Mouse (Mus musculus) right cerebral cortex, adult 18-20 months (tissue): ENCODE measurements at regions not wholly inside any gene's neighbourhood (a gene's known extent, or its start where the extent isn't known, plus 50 kb on each side); places are given as distances from the start of the nearest gene placed in this dataset.

Source experiments
- DNase-seq: peaks from one replicate; pipeline ENCODE4 v3.0.0; 2022; ENCODE audit warnings: mixed read lengths

DNA sequence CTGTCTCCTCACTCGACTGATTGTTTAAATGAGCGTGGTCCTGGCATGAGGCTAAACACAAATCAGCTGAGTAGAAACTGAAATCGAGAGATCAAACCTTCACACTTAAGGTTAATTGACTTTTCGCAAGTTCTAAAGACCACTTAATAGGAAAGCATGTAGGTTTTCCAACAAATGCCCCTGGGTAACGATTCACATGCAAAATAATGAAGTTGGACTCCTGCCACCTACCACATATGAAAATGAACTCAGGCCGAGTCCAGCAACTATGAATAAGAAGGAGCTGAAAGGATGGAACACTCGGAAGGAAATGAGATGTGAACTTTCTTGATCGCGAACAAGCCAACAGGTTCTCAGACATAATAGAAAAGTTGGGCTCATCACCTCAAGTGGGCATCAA lies 812.0 kb downstream of the Tmem132b start:
- DNase-seq: no peak

DNA sequence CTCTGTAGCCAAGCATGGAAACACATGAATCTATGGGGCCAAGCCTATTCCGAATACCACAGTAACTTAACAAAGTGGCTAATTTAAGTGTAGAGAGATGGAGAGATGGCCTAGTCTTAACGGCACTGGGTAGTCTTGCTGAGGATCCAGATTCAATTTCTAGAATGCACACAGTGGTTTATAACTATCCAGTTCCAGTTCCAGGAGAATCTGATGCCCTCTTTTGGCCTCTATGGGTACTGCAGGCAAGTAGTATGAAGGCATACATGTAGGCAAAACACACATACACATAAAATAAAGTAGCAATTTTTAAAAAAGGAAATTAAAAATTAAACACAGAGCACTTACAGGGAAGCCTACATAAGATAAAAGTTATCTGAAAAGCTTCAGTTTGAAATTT lies 819.4 kb downstream of the Tmem132b start:
- no peak for DNase-seq

DNA sequence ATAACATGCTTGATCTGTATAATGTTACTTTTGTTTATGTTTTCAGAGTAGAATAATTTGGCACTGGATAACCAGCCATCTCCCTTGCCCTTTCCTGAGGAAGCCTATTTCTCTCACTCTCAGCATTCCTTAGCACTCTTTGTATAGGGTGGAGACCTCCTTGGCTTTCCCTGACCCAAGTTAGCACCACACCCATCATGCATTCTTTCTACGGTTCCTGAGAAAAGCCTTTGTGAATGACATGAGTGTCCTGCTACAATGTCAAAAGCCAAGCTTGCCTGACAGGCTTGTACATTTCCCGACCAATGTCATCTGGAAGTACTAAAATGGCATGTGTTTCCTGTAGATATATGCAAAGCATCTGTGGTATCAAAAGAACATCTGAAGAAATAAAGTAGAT lies 837.9 kb downstream of the Tmem132b start:
- DNase-seq: no peak

DNA sequence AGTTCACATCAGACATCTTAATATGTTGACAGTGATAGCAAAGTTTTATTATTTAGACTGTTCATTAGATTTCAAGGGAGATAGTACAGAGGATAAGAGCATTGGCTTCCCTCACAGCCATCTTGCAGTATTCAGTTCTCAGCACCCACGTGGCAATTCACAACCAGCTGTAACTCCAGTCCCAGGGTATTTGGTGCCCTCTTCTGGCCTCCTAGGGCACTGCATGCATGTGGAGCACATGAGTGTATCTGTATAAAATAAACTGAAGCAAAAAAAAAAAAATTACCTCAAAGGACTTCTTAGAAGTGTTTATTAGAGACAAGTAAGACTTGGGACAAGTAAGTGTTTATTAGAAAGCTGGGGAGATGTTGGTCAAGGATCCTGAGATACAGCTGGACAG lies 849.3 kb upstream of the Tmem132c start:
- no peak for DNase-seq

DNA sequence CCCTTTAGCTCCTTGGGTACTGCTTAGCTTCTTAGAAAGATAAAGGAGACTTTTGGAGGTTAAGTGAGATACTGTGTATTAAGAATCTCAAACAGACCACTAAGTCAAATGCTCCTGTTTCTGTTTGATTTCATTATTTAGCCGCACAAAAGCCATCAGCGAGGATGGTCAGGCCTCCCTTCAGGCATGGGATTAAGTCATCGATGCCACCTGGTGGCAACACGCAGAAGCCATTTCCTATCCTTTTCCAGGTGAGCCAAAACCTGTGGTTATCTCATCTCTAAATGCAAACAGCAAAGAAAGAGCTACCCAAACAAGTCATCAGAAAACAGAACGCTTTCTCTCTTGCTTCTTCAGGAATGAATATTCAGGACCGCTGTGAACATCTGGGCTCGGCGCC lies 846.3 kb upstream of the Tmem132c start:
- peak; percentile 27 for DNase-seq

DNA sequence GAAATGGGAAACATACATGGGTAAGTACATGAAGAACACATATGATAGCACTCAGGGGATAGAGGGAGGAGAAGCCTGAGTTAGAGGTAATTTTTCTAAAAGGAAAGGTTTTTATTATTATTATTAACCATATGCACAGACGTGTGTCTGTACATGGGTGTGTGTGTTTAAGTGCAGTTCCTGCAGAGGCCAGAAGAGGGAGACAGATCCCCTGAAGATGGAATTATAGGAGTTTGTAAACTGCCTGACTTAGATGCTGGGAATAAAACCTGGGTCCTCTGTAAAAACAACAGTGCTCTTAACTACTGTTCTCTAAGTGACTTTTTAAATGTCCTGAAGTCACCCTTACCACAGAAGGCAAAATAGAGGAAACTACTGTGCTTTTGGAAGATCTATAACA lies 809.9 kb upstream of the Tmem132c start:
- no peak for DNase-seq

DNA sequence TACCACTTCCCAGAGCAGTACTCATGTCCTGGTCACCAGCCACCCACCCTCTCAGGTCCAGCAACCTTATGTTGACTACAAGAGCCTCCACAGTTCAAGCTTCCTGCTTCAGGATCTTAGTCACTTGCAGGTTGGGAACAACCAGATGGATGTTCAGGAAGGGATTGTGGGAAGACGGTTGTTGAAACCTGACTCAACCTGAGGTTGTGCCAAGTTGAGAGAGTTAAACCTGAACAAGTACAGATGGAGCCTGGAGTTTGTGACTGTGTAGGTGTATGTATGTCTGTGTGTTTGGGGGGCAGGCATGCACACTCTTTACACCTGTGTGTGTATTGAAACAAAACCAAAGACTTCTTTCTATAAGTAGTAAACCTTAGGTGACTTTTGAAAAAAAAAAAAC lies 802.9 kb upstream of the Tmem132c start:
- peak; percentile 37 for DNase-seq

DNA sequence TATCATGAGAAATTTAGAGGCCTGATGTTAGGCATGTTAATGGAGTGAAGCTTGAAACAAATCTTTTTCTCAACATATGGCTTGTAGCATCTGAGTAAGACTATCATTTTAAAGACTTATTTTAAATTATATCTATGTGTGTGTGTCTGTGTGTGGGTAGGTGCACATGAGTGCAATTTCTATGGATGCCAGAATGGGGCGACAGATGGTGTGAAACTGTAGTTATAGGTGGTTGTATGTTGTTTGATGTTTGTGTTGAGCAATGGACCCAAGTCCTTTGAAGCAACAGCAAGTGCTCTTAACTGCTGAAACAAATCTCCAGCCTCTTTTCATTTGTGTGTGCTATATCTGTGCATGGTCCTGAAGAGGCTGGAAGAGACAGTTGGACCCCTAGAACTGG lies 801.1 kb upstream of the Tmem132c start:
- peak; percentile 29 for DNase-seq

DNA sequence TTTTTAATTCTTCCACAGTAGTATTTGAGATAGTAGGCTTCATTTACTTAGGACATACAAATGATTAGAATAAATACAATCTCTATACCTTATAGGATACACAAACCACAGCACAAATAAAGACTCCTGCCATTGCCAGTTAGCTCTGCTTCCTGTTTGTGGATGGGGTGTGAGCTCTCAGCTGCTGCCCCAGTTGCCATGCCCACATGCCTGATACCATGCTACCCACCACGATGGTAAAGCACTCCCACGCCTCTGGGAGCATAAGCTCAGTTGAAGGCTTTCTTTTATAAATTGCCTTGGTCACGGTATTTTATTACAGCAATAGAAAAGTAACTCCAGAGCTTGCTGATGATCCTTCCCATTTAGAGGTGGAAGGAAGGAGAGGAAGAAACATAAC lies 765.8 kb upstream of the Tmem132c start:
- no peak for DNase-seq

DNA sequence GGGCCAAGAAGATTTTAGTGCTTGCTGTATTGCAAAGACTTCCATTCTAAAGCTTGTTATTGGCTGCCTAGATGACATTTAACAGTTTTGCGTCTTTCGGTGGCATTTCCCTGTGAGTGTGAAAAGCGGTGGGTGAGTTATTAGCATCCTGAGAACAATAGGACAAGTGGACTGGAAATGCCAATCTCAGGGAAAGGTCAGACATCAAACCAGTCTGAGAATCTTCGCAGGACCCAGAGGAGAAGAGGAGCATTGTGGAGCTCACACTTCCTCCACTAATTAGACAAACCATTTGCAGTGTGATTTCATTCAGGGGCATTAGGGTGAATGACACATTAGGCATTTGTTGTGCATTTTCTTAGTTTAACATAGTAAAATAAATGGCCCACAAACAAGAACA lies 719.5 kb upstream of the Tmem132c start:
- DNase-seq: no peak

DNA sequence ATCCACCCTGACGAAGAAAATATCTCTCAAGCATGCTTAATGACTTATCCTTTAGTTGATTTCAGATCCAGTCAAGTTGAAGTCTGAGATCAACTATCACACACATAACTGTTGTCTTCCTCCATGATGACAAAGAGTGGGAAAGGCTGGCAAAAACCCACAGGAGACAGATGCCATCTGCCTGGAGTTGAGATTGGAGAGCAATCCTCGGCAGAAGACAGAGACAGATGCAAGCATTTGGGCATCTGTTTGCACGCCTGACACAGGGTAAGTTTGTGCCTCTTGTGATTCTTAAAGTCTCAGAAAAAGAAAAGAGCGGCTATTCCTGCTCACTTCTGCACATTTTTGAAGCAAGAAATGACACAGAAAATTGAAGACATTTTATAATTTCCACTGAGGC lies 715.7 kb upstream of the Tmem132c start:
- peak; percentile 70 for DNase-seq

DNA sequence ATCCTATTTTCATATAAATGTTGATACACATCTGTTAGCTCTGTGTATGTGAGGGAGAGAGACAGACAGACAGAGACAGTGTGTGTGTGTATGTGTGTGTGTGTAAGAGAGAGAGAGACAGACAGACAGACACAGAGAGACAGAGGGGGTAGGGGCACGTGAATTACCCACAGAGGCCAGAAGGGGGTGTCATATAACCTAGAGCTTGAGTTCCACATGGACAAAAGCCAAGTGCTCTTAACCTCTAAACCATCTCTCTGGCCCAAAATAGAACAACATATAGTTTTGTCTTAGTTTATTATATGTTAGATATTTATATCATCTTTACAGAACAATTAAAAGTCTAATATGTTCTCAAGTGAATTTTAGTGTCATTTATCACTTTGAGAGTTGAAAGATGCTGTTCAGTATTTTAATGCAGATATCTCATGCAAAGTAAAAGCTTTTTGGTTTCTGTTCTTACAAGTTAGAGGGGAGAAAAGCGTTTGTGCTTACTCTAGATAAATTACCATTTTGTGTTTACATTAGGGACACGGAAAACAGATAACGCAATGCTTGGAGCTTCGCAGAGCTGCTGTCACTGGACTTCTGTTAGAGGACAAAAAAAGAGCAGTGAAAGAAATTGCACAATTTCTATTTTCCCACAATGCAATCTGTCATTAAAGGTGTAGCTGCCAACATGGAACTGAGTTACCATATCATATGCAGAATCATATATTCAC lies 710.6 kb upstream of the Tmem132c start:
- no peak for DNase-seq

DNA sequence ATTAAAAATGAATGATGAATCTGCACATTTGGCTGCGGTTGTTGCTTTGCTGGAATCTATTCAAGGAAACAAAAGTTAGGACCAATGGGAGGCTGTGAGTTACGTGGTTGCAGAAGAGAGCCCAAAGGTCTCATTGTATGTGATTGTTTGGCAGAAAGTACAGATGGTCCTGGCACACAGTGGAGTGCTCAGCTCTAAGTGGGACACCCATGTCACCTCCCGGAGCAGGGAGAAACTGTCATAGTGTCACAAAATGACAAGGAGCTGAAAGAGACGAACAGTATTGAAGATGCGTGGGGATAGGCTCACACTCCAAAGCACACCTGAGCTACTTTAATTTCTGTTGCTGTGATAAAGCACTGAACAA lies 710.1 kb upstream of the Tmem132c start:
- no peak for DNase-seq

DNA sequence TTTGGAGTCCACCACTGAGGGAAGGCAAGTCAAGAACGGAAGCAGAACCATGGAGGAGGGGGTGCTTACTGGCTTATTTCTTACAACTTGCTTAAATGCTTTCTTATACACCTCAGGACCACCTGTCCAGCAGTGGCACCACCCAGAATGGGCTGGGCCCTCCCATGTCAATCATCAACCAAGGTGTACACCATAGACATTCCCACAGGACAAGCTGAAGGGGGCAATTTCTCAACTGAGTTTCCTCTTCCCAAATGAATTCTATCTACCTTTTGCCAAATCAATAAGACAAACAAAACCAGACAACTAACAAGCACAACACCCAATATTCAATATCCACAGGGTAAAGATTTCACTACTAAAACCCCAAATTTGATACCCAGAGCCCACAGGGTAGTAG lies 709.6 kb upstream of the Tmem132c start:
- no peak for DNase-seq

DNA sequence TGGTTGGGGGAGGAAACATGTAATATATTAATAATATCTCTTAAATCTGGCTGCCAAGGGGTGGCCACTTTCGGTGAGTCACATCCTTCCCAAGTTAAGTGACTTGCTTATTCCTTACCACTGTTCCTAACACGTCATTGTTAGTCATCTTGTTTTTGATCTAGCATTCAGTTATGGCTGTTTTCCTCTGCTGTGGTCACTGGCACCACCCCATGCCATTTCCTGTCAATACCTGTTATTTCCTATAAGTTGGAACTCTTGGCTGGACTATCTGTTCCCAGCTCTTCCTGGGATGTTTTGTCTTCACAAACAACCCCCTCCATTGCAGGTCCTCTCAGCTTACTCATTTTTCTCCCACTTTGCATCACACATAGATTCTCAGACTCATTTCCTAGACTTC lies 703.5 kb upstream of the Tmem132c start:
- no peak for DNase-seq

DNA sequence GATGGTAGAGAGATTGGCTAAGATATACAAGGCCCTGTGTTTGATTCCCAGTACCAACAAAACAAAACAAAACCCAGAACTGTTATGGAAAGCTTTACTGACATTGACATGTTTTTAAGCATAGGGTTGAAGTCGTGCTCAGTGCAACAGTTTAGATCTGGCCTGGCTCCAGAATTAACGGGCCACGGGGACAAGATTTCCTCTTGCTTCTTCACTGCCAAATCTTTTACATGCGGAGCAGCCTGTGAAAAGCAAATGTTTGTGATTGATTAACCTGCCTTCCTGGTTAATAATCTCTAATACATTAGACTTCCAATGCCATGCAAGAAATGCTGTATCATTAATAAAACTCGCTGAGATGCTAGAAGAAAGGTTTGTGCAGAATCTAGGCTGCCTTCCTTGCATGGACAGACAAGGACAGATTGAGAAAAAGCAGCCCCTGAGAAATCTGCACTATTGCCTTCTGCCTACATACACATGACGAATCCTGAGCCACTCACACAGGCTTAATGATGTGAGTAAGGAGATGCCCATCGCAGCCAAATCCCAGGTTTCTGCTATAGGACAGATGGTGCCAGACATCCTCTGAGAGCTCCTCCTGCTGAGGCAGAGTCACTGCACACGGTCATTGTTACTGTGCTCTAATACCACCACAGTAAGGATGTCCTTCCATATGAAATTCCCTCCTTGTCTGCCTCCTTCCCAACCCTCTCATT lies 697.2 kb upstream of the Tmem132c start:
- DNase-seq: peak; percentile 19

DNA sequence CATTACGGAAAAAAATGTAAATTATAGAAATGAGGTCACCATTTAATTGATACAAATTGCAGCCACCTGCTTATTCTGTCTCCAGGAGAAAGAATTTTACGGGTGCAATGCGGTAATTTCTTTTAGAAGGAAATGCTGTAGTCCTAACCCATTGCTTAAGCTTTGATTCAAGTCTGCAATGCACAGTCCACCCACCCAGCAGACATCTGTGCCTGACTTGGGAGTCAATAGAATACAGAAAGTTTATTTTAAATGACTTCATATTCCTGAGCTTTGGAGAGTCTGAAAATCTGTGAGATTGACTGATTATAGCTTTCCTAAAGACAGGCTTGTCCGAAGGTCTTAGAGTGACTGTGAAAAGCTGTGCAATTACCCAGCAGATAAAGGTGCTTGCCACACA lies 693.8 kb upstream of the Tmem132c start:
- no peak for DNase-seq

DNA sequence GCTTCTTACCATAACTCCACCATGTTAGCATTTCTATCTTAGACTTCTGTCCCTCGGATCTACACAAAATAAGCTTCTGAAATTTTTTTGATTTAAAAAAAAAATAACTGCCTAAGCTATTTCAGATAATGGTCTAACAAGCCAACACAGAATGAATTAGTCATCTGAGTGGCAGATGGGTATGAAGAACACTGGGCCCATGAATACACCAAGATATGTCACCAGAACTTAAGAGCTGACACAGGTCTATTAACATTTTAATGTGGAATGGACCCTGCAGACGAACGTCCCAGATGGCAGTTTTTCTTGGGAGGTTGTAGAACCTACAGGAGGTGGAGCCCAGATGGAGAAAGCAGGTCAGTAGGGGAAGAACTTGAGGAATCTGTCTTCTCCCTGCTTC lies 689.9 kb upstream of the Tmem132c start:
- DNase-seq: no peak

DNA sequence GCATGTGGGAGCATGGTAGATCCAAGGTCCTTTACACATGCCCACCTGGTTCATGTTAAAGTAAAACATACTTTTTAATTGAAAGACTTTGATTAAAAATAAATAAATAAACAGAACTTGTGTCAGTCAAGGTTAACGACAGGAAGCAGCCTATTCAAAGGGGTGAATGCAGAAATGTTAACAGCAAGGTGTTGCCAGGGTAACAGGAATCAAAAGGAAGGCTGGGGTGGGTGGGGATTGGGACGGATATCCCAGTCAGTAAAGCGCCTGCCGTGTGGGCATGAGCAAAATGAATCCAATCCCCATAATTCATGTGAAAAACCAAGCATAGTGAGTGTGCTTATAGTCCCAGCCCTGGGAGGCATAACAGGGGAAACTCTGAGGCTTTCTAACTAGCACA lies 682.6 kb upstream of the Tmem132c start:
- no peak for DNase-seq

DNA sequence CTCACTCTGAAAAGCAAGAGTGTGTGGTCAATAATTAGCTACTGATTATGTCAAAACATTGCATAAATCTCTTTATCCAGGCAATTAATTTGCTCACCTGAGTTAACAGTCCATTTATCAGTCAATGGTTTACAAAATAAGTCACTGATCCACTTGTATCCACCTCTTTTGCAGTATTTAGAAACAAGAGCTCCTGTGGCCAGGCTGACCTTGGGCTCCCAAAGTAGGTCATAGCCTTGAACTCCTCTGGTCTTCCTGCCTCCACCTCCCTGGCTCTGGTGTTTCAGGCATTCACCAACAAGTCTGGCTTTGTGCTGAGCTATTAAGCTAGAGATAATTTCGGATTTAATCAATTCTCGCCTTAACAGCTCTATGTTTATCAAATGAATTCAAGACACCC lies 675.8 kb upstream of the Tmem132c start:
- DNase-seq: no peak

DNA sequence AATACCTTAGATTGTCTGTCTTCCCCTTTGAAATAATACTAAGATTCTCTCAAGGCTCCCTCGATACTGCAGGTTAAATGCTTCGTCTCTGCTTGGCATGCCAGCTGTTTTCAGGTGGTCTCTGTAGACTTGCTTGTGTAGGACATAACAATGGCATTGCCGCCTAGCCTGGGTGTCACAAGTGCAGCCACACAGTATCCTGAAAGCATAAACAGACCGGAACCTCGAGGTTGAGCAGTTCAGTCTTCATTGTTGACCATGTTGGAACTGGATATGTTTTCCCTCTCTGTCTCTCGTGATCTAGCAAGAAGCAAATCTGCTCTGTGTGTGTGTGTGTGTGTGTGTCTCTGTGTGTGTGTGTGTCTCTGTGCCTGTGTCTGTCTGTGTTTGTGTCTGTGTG lies 675.4 kb upstream of the Tmem132c start:
- no peak for DNase-seq

DNA sequence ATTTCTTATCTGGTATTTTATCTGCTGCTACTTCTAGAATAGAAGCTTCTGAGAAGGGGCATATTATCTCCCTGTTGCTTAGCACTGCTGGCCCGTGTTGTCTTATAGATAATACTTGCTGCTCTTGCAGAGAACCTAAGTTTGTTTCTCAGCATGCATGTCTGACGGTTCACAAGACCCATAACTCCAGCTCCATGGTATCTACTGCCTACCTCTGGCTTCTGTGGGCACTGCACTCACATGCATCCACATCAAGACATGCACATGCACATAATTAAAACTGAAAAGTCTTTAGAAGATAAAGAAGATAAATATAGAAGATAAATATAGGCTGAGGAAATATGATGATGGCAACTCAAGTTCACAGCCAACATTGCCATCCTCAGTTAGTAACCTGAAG lies 667.8 kb upstream of the Tmem132c start:
- no peak for DNase-seq

DNA sequence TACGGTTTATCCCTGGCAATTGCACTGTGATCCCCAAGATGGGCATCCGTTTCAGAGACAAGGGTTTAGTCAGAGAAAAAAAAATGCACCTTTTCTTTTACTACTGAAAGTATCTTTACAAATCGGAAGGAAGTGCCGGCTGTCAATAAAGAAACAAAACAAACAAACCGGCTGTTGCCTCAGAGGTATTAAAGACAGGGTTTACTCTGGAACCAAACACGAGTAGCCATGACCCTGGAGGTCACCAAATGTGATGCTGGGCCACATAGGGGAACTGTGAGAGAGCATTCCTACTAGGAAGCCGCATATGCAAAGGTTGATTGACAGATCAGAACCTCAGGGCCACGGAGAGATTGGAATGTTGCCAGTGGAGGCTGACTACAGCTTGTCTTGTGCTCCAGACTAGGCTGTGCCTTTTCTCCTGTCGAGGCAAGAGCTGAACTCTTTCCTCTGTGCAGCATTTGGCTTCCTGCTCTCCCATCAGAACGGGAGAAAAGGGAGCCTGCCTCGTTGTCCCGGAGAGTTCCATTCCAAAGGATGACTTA lies 643.8 kb upstream of the Tmem132c start:
- DNase-seq: no peak

DNA sequence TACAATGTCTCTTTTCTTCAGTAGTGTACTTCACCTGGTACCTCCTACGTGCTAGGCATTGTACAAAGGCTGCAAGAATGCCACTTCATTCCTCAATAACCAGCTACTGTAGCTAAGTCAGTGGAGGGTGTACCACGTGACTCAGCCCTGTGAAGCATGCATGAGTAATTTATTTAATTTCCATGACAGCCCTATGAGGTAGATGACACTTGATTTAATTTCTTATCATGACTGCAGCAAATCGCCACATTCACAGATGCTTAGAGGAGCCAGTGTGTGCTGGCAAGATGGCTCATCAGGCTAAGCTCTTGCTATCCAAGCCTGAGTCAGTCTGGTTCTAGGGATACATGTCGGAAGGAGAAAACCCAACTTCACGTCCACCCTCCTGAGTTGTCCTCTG lies 642.0 kb upstream of the Tmem132c start:
- DNase-seq: no peak

DNA sequence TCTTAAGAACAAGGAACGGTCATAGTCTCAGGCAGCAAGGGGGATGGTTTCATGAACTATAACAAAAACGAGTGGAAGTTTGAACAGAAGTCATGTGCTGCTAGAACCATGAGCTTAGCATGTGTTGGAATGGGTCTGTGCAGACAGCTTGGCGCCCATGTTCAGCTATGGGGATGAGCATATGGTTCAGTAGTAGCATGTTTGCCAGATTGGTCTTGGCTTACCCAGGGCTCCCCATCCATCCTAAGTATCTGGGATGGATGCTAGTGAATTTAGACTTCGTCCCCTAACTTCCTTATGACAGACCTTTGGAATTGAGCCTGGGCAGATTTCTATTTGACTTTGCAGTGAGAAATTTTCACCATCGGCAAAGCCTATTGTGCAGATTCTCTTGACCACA lies 634.9 kb upstream of the Tmem132c start:
- no peak for DNase-seq
